Mouse (Mus musculus) stomach, postnatal 0 days (tissue): ENCODE data around the gene Lrrc36. TPM values are rescaled to one million over a fixed set of nuclear protein-coding genes. Genes with fewer than 3 reads are reported as not detected.

Experiments
- ATAC-seq: fragments of 200-750 bp; cut with Nextera tagmentation; 2 replicates; pipeline ENCODE4 v1.8.0; 2017; ENCODE audit not compliant: low FRiP score, low TSS enrichment
- DNase-seq: peaks from one replicate; pipeline ENCODE4 v3.0.0-alpha.2; 2016; ENCODE audit warnings: low spot score
- H3K27ac ChIP-seq: fragments of 300-500 bp; sonication (generic); replicated peaks from 2 replicates; pipeline ENCODE4 v1.5.1; 2014; ENCODE audit warnings: mild to moderate bottlenecking, control low read depth
- H3K27me3 ChIP-seq: fragments of 300-500 bp; sonication (generic); 2 replicates; pipeline ENCODE4 v1.6.1; 2014; ENCODE audit warnings: low read length; ENCODE audit not compliant: control insufficient read depth, insufficient read depth
- H3K36me3 ChIP-seq: fragments of 300-500 bp; sonication (generic); 2 replicates; pipeline ENCODE4 v1.6.1; 2014; ENCODE audit warnings: low read length, mixed read lengths; ENCODE audit not compliant: control insufficient read depth, insufficient read depth
- H3K4me1 ChIP-seq: fragments of 300-500 bp; sonication (generic); replicated peaks from 2 replicates; pipeline ENCODE4 v1.6.1; 2014; ENCODE audit warnings: antibody characterized with exemption; ENCODE audit not compliant: control insufficient read depth, insufficient read depth
- H3K4me2 ChIP-seq: fragments of 300-500 bp; sonication (generic); replicated peaks from 2 replicates; pipeline ENCODE4 v1.6.1; 2014; ENCODE audit warnings: low read depth, mild to moderate bottlenecking, control low read depth, moderate library complexity
- H3K4me3 ChIP-seq: fragments of 300-500 bp; sonication (generic); 2 replicates; pipeline ENCODE4 v1.5.1; 2014; ENCODE audit warnings: low read depth, low read length, control low read depth
- H3K9ac ChIP-seq: fragments of 300-500 bp; sonication (generic); 2 replicates; pipeline ENCODE4 v1.6.1; 2014; ENCODE audit warnings: mild to moderate bottlenecking, low read length, control low read depth, mixed read lengths
- H3K9me3 ChIP-seq: fragments of 300-500 bp; sonication (generic); 2 replicates; pipeline ENCODE4 v1.6.1; 2016; ENCODE audit warnings: low read length; ENCODE audit not compliant: control insufficient read depth
- CTCF ChIP-seq: IDR thresholded peaks from 2 replicates; pipeline ENCODE4 v1.5.1; 2016; ENCODE audit warnings: antibody characterized with exemption, low read depth, mild to moderate bottlenecking, moderate library complexity
- EP300 ChIP-seq: optimal IDR thresholded peaks from 2 replicates; pipeline ENCODE3; 2016; ENCODE audit warnings: antibody characterized with exemption
- WGBS: fragments of 180-500 bp; shearing (Covaris S2); extraction: QIAGEN DNeasy Blood & Tissue Kit; methylation state at CpG from one replicate; pipeline ENCODE4 v1.1.7; 2014; 5-methylcytosine and 5-hydroxymethylcytosine counted together
- polyA plus RNA-seq: library from polyadenylated mRNA; unstranded; fragments of >200 nt; fragmentation: Nextera tagmentation; extraction: Ambion mirVana; gene quantifications from 2 replicates; pipeline ENCODE4 v1.2.1, GENCODE M21; 2015

The Lrrc36 gene
- polyA plus RNA-seq, 1 experiment from 2014 or later = 0.08 TPM

GRCm38 (mm10) chr8:105469041-105469695, 55.8 kb downstream of the Lrrc36 start:
- Histone ChIP-seq H3K27me3 (no peaks in the 10 kb centered on the region), H3K9me3 (no peaks in the 10 kb centered on the region), H3K36me3 (peaks cover 4% of the 10 kb centered on the region; the same call in 1 of the 2 replicates), H3K4me1 (peaks cover 2% of the 10 kb centered on the region; the same call in 1 of the 2 replicates), H3K4me3 (no peak overlapping the region), H3K27ac (no peak overlapping the region), H3K9ac (no peak overlapping the region), H3K4me2 (peak overlapping the region; percentile 56)
- DNase-seq (peak; percentile 62), ATAC-seq (0 out of 2 replicates have a peak, but pooled peaks have one; percentile 11)
- 34% methylated on average over 5 of the region's 6 CpGs for WGBS
- TF ChIP-seq CTCF = no peak
- no peak for TF ChIP-seq EP300

- H3K4me1 ChIP-seq = peaks cover 2% of the 10 kb centered on the region; the same call in 1 of the 2 replicates
- no peak overlapping the region for H3K27ac ChIP-seq
- no peaks in the 10 kb centered on the region for H3K27me3 ChIP-seq
- H3K36me3 ChIP-seq = peaks cover 4% of the 10 kb centered on the region; the same call in 1 of the 2 replicates
- WGBS = 65% methylated on average over 5 of the region's 5 CpGs
- TF ChIP-seq CTCF (no peak), EP300 (no peak)
- H3K4me3 ChIP-seq = peak overlapping the region; percentile 36; the same call in 1 of the 2 replicates
- H3K9ac ChIP-seq = no peak overlapping the region
- peak overlapping the region; percentile 56 for H3K4me2 ChIP-seq
- DNase-seq (peak; percentile 12), ATAC-seq (no peak)
- H3K9me3 ChIP-seq = no peaks in the 10 kb centered on the region
Measured at GRCm38 (mm10) chr8:105469816-105470215, 56.4 kb downstream of the Lrrc36 start.

- Histone ChIP-seq H3K9me3 (no peaks in the 10 kb centered on the region), H3K36me3 (peaks cover 4% of the 10 kb centered on the region; the same call in 1 of the 2 replicates), H3K27ac (no peak overlapping the region), H3K4me2 (peak overlapping the region; percentile 56), H3K9ac (no peak overlapping the region), H3K27me3 (no peaks in the 10 kb centered on the region), H3K4me1 (peaks cover 2% of the 10 kb centered on the region; the same call in 1 of the 2 replicates), H3K4me3 (peak overlapping the region; percentile 36)
- no peak for TF ChIP-seq CTCF
- TF ChIP-seq EP300 = no peak
- DNase-seq = peak; percentile 13
- no peak for ATAC-seq
- WGBS = 60% methylated on average over 5 of the region's 5 CpGs
Measured at GRCm38 (mm10) chr8:105470262-105470661, 56.9 kb downstream of the Lrrc36 start.

GRCm38 (mm10) chr8:105470681-105471313, 57.4 kb downstream of the Lrrc36 start:
- H3K4me3 ChIP-seq = peak overlapping the region; percentile 36
- H3K9me3 ChIP-seq = no peaks in the 10 kb centered on the region
- 0 out of 2 replicates have a peak overlapping the region, but pooled peaks have one; percentile 30 for H3K27ac ChIP-seq
- ATAC-seq = no peak
- TF ChIP-seq EP300 = no peak
- TF ChIP-seq CTCF = no peak
- 24% methylated on average over 11 of the region's 11 CpGs for WGBS
- H3K9ac ChIP-seq = peak overlapping the region; percentile 50
- H3K36me3 ChIP-seq = peaks cover 4% of the 10 kb centered on the region; the same call in 1 of the 2 replicates
- DNase-seq = peak; percentile 13
- peak overlapping the region; percentile 56 for H3K4me2 ChIP-seq
- peaks cover 2% of the 10 kb centered on the region; the same call in 1 of the 2 replicates for H3K4me1 ChIP-seq
- no peaks in the 10 kb centered on the region for H3K27me3 ChIP-seq

GRCm38 (mm10) chr8:105471314-105472015, 58.1 kb downstream of the Lrrc36 start, which contains the start of gene Tppp3:
Gene Tppp3 (minus strand): TSS chr8:105471526.
- H3K27ac ChIP-seq = peak within 1 kb of the TSS; percentile 30
- 9% methylated on average over 25 of the region's 25 CpGs for WGBS
- TF ChIP-seq CTCF (peak; percentile 77), EP300 (no peak)
- H3K9me3 ChIP-seq = no peaks in the 10 kb centered on the region
- H3K4me1 ChIP-seq = peaks cover 2% of the 10 kb centered on the region; the same call in 1 of the 2 replicates
- peak within 1 kb of the TSS; percentile 56 for H3K4me2 ChIP-seq
- DNase-seq = peak; percentile 97
- peak; percentile 95 for ATAC-seq
- H3K9ac ChIP-seq = peak within 1 kb of the TSS; percentile 50
- peak within 1 kb of the TSS; percentile 36 for H3K4me3 ChIP-seq
- H3K27me3 ChIP-seq = no peaks in the 10 kb centered on the region
- peaks cover 7% of the 10 kb centered on the region; the same call in 1 of the 2 replicates for H3K36me3 ChIP-seq
